Mouse (Mus musculus): ENCODE data around the gene Unc13b.

DNA sequence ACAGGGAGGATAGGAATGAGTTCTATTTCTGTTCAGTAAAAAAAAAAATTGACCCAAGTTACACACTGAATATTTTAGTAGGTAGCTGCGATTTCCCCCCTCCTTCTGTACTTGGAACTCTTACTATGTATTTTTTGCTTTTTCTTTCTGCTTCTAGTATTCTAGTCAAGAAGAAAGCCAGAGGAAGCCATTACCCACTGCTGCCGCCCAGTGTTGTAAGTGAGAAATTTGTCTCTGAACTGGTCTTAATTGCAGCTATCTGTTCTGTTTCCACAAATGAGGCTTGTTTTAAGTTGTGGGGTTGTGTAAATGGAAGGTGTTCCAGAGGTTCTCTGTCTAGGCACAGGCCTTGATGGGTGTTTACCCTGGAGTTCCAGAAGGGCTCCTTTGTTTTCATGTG, 56.2 kb downstream of the Unc13b start:
- TF ChIP-seq CTCF (IDR thresholded peaks at IDR 0.05; ENCODE audit: borderline replicate concordance, control insufficient read depth, extremely low read depth, insufficient read depth, low read length, poor library complexity) (no peak), POLR2A (IDR thresholded peaks at IDR 0.05; ENCODE audit: control insufficient read depth, extremely low read depth, insufficient read depth, low read length, poor library complexity) (no peak)
